Mouse (Mus musculus) thymus, adult 2 months (tissue): ENCODE measurements around the gene Tcf21. TPM values are rescaled to one million over a fixed set of nuclear protein-coding genes. Genes with fewer than 3 reads are reported as not detected.

Experiments
- DNase-seq: peaks from one replicate; pipeline ENCODE4 v3.0.0; 2021
- H3K27ac ChIP-seq: fragments of 200-500 bp; 2 replicates; pipeline ENCODE4 v1.5.1; 2012; ENCODE audit warnings: low read length, control low read depth; ENCODE audit not compliant: control insufficient read depth, insufficient read depth
- H3K27me3 ChIP-seq: fragments of 200-500 bp; 2 replicates; pipeline ENCODE4 v1.6.1; 2012; ENCODE audit warnings: mild to moderate bottlenecking, low read length, moderate library complexity, mixed read lengths; ENCODE audit not compliant: control insufficient read depth, insufficient read depth
- H3K36me3 ChIP-seq: fragments of 200-500 bp; 2 replicates; pipeline ENCODE4 v1.6.1; 2012; ENCODE audit warnings: mild to moderate bottlenecking, low read length, moderate library complexity; ENCODE audit not compliant: control insufficient read depth, insufficient read depth
- H3K4me1 ChIP-seq: fragments of 200-500 bp; replicated peaks from 2 replicates; pipeline ENCODE4 v1.6.1; 2012; ENCODE audit warnings: low read length; ENCODE audit not compliant: control insufficient read depth, insufficient read depth
- H3K4me3 ChIP-seq: fragments of 200-500 bp; 2 replicates; pipeline ENCODE4 v1.5.1; 2012; ENCODE audit warnings: mild to moderate bottlenecking, low read length, control low read depth, moderate library complexity; ENCODE audit not compliant: control insufficient read depth, insufficient read depth
- CTCF ChIP-seq: fragments of 200-500 bp; IDR thresholded peaks from 2 replicates; pipeline ENCODE4 v1.5.1; 2012; ENCODE audit warnings: mild to moderate bottlenecking, control low read depth, low read length, moderate library complexity, borderline replicate concordance; ENCODE audit not compliant: control insufficient read depth, poor library complexity, insufficient read depth; ENCODE audit errors: extremely low read depth
- POLR2A ChIP-seq: fragments of 200-500 bp; IDR thresholded peaks from 2 replicates; pipeline ENCODE4 v1.6.1; 2012; ENCODE audit warnings: mild to moderate bottlenecking, low read length, control low read depth, moderate library complexity; ENCODE audit not compliant: control insufficient read depth, poor library complexity, insufficient read depth; ENCODE audit errors: extremely low read depth
- WGBS: fragments of 180-500 bp; shearing (Covaris S2); methylation state at CpG from one replicate; pipeline ENCODE4 v1.1.7; 2018; 5-methylcytosine and 5-hydroxymethylcytosine counted together
- polyA plus RNA-seq: library from polyadenylated mRNA; depleted of rRNA; stranded (reverse); fragments of >200 nt; gene quantifications from 2 replicates; pipeline ENCODE4 v1.2.3, GENCODE M21; 2012; rRNA removed

Tcf21 gene
- 0.61 and 2.4 TPM in 2 replicates for polyA plus RNA-seq

GRCm38 (mm10) chr10:22819871-22820590 lies at the start of gene Tcf21:
Gene Tcf21, minus strand, starts transcription at chr10:22820174.
- DNase-seq: no peak
- peaks cover 6% of the 10 kb centered on the region; the same call in 1 of the 2 replicates for H3K27me3 ChIP-seq

GRCm38 (mm10) chr10:22868386-22868918 lies 48.5 kb upstream of the Tcf21 start:
- WGBS: 53% methylated on average over 8 of the region's 8 CpGs
- Histone ChIP-seq H3K27ac (no peak overlapping the region), H3K27me3 (no peaks in the 10 kb centered on the region), H3K36me3 (no peaks in the 10 kb centered on the region), H3K4me1 (no peaks in the 10 kb centered on the region), H3K4me3 (no peak overlapping the region)
- TF ChIP-seq POLR2A: no peak
- TF ChIP-seq CTCF: no peak
- no peak for DNase-seq

More at GRCm38 (mm10) chr10:22819871-22820590, at the start of gene Tcf21:
- Histone ChIP-seq H3K4me3 (no peak within 1 kb of the TSS), H3K36me3 (no peaks in the 10 kb centered on the region), H3K4me1 (no peaks in the 10 kb centered on the region), H3K27ac (no peak within 1 kb of the TSS)
- TF ChIP-seq POLR2A: no peak
- TF ChIP-seq CTCF: no peak
- WGBS: 10% methylated on average over 20 of the region's 20 CpGs

DNA sequence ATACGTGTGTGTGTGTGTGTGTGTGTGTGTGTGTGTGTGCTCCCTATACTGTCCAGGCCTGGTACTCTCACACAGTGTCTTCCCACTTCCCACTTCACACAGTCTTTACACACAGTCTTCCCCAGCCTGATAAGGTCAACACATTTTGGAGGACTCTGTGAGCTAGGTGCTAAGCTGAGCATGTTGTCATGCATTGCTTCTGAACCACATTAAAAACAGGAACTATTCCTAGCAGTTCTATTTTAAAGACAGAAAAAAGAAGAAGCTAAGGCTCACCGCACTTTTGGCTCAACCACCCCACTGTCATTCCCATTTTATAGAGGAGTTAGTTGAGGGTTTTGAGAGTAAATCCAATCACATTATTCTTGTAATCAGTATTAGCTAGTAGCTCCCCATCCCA lies 47.2 kb upstream of the Tcf21 start:
- Histone ChIP-seq H3K27ac (no peak overlapping the region), H3K36me3 (no peaks in the 10 kb centered on the region), H3K4me1 (no peaks in the 10 kb centered on the region), H3K4me3 (no peak overlapping the region), H3K27me3 (no peaks in the 10 kb centered on the region)
- DNase-seq: no peak
- TF ChIP-seq POLR2A: no peak
- no peak for TF ChIP-seq CTCF
- 43% methylated on average over 2 of the region's 2 CpGs for WGBS

DNA sequence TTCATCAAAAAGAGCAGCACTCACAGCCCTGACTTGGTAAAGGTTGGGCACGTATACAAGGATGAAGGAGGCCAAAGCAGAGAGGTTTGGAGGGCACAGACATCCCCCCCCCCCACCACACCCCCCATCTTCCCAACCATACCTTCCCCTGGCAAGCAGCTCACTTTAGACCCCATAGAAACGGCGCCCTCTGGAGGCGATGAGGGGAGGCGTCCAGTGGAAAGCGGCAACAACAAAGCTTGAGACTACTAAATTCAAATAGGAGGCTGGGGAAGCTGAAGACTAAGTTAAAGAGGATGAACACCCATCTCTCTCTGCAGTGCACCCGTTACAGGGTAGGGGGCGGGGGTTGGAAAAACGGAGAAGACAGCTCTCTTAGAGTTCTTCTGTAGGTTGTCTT lies 38.1 kb upstream of the Tcf21 start:
- Histone ChIP-seq H3K4me3 (no peak overlapping the region), H3K36me3 (no peaks in the 10 kb centered on the region), H3K27ac (no peak overlapping the region), H3K27me3 (no peaks in the 10 kb centered on the region), H3K4me1 (no peaks in the 10 kb centered on the region)
- WGBS: 45% methylated on average over 9 of the region's 9 CpGs
- DNase-seq: peak; percentile 6
- no peak for TF ChIP-seq CTCF
- TF ChIP-seq POLR2A: no peak

DNA sequence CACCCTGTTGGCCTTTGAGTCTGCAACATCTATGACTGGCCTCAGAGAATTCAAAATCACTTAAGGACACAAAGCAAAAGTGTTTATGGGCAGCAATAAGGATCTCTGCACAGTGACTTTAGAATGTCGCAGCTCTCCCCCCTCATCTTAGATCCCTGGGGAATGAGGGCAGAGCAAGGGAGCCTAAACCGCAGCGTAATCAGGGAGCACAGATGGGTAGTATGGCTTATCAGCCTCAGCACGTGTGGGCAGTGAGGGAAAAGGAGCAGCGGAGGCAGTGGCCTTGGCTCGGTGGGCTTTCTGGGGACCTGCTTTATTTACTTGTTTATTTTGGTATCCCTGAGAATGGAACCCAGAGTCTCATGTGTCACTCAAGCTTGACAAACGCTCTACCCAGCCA lies 34.4 kb upstream of the Tcf21 start:
- DNase-seq: no peak
- Histone ChIP-seq H3K27ac (no peak overlapping the region), H3K4me1 (no peaks in the 10 kb centered on the region), H3K27me3 (no peaks in the 10 kb centered on the region), H3K36me3 (no peaks in the 10 kb centered on the region), H3K4me3 (no peak overlapping the region)
- TF ChIP-seq CTCF (no peak), POLR2A (no peak)
- 77% methylated on average over 7 of the region's 7 CpGs for WGBS

DNA sequence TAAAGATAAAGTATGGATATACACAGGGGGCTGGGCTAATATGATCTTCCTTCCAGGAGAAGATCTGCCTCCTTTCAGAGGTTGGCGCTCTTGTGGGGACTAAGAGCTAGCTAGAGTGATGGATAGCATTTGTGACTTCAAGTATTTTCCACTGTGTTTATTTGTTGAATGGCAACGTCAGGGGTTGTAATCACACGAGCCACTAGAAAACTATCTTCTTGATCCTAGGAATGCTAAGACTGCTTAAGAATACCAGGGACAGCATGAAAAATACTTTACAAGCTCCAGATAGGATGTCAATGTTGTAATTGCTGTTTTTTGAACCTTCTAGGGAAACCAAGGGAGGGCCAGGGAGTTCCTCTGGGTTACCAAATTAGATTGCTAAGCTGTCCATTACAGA lies 25.4 kb upstream of the Tcf21 start:
- Histone ChIP-seq H3K27ac (no peak overlapping the region), H3K36me3 (no peaks in the 10 kb centered on the region), H3K4me3 (no peak overlapping the region), H3K27me3 (peaks cover 2% of the 10 kb centered on the region; the same call in 1 of the 2 replicates), H3K4me1 (no peaks in the 10 kb centered on the region)
- whole genome bisulfite sequencing: 54% methylated on average over 3 of the region's 3 CpGs
- DNase-seq: no peak
- no peak for TF ChIP-seq CTCF
- no peak for TF ChIP-seq POLR2A

- DNase-seq: no peak
- H3K27me3 ChIP-seq: peaks cover 2% of the 10 kb centered on the region; the same call in 1 of the 2 replicates
- H3K36me3 ChIP-seq: no peaks in the 10 kb centered on the region
- 41% methylated on average over 10 of the region's 10 CpGs for WGBS
- H3K27ac ChIP-seq: no peak overlapping the region
- H3K4me1 ChIP-seq: no peaks in the 10 kb centered on the region
- no peak for TF ChIP-seq CTCF
- TF ChIP-seq POLR2A: no peak
- no peak overlapping the region for H3K4me3 ChIP-seq
Measured at GRCm38 (mm10) chr10:22844731-22845130, 24.8 kb upstream of the Tcf21 start.
